Mouse (Mus musculus) 3T3-L1 (cell line): ENCODE measurements around the gene Mmp24.

Experiments used
- DNase-seq: peaks from one replicate; pipeline ENCODE4 v3.0.0-alpha.2; 2015; ENCODE audit warnings: low read depth, low spot score

Mmp24 gene

DNA sequence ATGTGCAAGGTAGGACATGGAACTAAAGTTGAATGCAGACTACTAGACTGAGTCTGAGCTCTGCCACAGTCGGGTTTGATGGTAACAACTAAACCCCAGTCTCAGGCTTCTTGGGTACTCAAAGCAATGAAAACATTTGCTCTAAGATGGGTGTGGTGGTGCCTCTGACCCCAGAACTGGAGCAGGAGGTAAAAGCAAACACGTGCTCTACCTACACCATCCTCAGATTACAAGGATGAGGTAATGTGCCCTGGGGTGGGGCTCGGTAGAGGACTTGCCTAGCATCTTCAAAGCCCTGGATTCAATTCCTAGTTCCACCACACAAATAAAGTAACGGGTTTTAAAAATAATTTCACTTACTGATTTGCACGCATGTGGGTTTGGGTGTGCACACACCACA lies 77.4 kb downstream of the Mmp24 start:
- DNase-seq = no peak

DNA sequence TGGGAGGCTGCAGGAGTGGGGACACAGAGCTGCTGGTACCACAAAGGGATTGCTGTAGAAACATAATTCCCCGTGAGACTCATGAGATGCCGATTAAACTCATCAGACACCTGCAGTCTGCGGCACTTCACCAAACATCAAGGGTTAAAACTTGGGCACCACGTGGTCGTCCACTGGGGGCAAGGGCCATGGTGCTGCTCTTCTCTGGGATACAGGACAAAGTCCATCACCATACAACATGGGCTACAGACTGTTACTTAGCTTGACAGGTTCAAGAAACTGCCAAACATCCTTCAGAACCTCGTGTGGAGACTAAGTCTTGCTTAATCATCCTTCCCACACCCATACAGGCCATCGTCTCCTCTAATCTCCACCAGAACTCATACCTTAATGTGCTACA lies 85.0 kb downstream of the Mmp24 start:
- DNase-seq = no peak

DNA sequence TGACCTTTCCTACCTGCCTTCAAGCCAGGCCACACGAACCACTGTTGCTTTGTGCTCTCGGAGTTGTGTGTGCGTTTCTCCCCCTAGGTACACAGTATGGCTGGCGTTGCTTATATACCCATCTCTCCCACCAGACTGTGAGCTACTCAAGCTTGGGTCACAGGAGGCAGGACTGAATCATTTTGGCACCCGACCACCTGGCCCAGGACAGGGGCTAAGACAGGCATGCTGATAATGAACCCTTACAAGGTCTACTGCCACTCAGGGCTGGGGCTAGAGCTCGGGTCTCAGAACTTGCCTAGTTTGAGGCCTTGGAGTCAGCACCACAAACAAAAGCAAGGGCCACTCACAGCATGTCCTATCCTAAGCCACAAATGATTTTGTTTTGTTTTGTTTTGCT lies 86.4 kb downstream of the Mmp24 start:
- DNase-seq = no peak

DNA sequence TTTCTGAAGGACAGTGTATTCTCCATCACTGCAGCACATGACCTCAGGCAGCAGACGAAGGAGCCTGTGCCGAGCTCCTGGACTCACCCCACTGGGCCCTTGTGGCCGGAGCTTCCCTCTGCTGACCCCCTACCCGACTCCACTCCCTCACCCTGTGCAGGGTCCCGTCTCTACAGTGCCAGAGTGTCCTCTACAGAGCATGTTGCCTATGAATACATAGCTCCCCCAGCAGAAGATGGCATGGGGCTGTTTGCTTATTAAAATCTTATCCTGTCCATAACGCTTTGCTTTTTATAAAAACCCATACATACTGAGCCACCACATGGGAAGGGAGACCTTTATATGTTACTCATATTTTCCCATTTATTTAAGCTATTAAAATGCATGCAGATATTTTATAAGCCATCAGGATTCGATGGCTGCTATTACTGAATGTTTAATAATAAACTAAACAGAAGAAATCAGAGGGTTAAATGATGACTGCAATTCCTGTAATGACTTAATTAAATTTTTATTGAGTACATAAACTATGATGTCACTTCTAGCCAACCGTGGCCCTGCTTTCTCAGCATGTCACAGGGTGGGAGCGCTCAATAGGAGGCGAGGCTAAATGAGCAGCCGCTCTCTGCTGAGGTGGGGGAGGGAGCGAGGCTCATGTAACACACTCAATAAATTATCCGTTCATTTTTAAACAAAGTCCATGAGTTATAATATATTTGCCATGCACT lies 87.6 kb downstream of the Mmp24 start:
- no peak for DNase-seq

DNA sequence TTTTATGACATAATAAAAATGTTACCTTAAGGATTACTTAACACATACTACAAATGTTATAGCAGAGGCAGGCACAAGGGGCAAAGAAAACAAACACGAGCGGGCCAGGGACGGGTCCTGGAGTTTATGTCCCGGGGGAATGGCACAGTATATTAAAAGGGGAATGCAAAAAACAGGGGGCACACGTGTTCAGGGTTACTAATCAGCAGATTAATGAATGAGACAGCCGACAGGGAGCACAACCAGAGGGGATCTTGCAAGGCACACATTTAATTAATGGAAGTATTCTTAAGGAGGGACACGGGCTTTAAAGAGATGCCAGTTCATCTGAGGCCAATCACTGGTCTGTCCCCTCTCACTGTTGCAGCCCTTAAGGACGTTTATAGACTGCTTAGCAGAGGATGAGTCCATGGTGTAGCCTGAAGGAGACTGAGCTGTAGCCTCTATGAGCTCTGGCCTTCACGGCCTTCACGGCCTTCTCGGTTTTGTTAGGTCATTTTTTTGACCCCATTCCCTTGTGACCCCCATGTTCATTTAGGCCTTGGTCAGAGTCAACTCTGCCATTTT lies 88.2 kb downstream of the Mmp24 start:
- DNase-seq = no peak
